Mouse (Mus musculus) ES-E14 (cell line): ENCODE data around the gene Spata31d1b. TPM values are rescaled to one million over a fixed set of nuclear protein-coding genes. Genes with fewer than 3 reads are reported as not detected.
"Not testable (repeated sequence)": the region's sequence is repeated elsewhere in the genome, so short reads cannot be mapped to it uniquely, and the experiment has no call there.

Experiments used
- DNase-seq: peaks from one replicate; pipeline ENCODE4 v3.0.0-alpha.2; 2013; ENCODE audit warnings: low read depth, low spot score
- H3K27ac ChIP-seq: 2 replicates; pipeline ENCODE4 v1.5.1; 2012; ENCODE audit warnings: low read depth, mild to moderate bottlenecking, low read length, moderate library complexity, mixed read lengths; ENCODE audit not compliant: poor library complexity, insufficient read depth, severe bottlenecking
- H3K36me3 ChIP-seq: 2 replicates; pipeline ENCODE4 v1.6.1; 2012; ENCODE audit warnings: mild to moderate bottlenecking, low read length, moderate library complexity, mixed read lengths; ENCODE audit not compliant: control insufficient read depth, poor library complexity, insufficient read depth, severe bottlenecking
- H3K4me1 ChIP-seq, 2 experiments: fragments of 150-350 bp in 1 of 2; sonication (generic) in 1 of 2; 2 replicates each; pipeline ENCODE4 v1.6.1; 2012; ENCODE audit warnings: low read length in 2 of 2, mild to moderate bottlenecking in 1 of 2, mixed read lengths in 1 of 2; ENCODE audit not compliant: control insufficient read depth in 2 of 2, insufficient read depth in 2 of 2, poor library complexity in 1 of 2
- H3K4me3 ChIP-seq, 2 experiments: fragments of 150-350 bp in 1 of 2; sonication (generic) in 1 of 2; 2 replicates each; pipeline ENCODE4 v1.5.1; 2012; ENCODE audit warnings: low read length in 2 of 2, low read depth in 1 of 2, mild to moderate bottlenecking in 1 of 2, mixed read lengths in 1 of 2; ENCODE audit not compliant: insufficient read depth in 1 of 2, poor library complexity in 1 of 2, severe bottlenecking in 1 of 2
- H3K9ac ChIP-seq: 2 replicates; pipeline ENCODE4 v1.6.1; 2012; ENCODE audit warnings: low read depth, mild to moderate bottlenecking, low read length, mixed read lengths; ENCODE audit not compliant: poor library complexity, insufficient read depth, severe bottlenecking
- H3K9me3 ChIP-seq: fragments of 150-350 bp; sonication (generic); 2 replicates; pipeline ENCODE4 v1.6.1; 2012; ENCODE audit warnings: low read depth, mild to moderate bottlenecking, low read length; ENCODE audit not compliant: control insufficient read depth, insufficient read depth
- CHD2 ChIP-seq: IDR thresholded peaks from 2 replicates; pipeline ENCODE4 v1.6.1; 2014; ENCODE audit warnings: mild to moderate bottlenecking, low read depth, low read length, inconsistent platforms
- HCFC1 ChIP-seq: IDR thresholded peaks from 2 replicates; pipeline ENCODE4 v1.6.1; 2012; ENCODE audit warnings: low read length, inconsistent platforms, borderline replicate concordance; ENCODE audit not compliant: insufficient read depth
- MAFK ChIP-seq: IDR thresholded peaks from 2 replicates; pipeline ENCODE4 v1.6.1; 2014; ENCODE audit warnings: mild to moderate bottlenecking, low read depth, low read length, inconsistent platforms; ENCODE audit not compliant: insufficient read depth
- ZC3H11A ChIP-seq: IDR thresholded peaks from 2 replicates; pipeline ENCODE4 v1.6.1; 2012; ENCODE audit warnings: low read depth, mild to moderate bottlenecking, inconsistent platforms, low read length, borderline replicate concordance
- ZNF384 ChIP-seq: IDR thresholded peaks from 2 replicates; pipeline ENCODE4 v1.6.1; 2012; ENCODE audit warnings: low read depth, low read length, inconsistent platforms
- in situ Hi-C, 2 experiments: fragments of 600-800 bp; cut with MboI; formaldehyde crosslinking; loops; one replicate each; pipeline ENCODE4 v1.15.1; 2025; ENCODE audit warnings: low sequenced_read_pairs in 2 of 2, inconsistent platforms in 1 of 2; ENCODE audit not compliant: unreplicated experiment in 2 of 2
- total RNA-seq: library from RNA; depleted of rRNA; stranded (reverse); fragments of 300-350 nt; gene quantifications from 2 replicates; pipeline ENCODE4 v1.2.3, GENCODE M21; 2012

Spata31d1b gene
- total RNA-seq, 1 experiment = 1.3 TPM

DNA sequence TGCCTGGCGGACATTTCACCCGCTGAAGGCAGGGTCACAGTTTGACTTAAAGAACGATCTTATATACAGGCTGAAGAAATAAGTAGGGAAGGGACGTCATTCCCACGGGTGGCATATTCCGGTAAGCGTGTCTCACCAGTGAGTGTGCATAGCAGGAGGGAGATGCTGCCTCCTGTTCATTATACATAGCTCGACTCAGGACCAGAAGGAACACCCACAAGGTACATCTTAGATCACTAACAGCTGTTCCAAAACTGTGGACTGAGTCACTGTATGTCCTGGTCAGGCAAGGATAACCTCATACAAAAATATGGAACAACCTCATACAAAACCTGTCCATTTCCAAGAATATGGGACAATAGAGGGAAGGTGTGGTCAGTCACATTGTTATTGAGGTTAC, 13.0 kb upstream of the Spata31d1b start:
- H3K4me3 ChIP-seq = no peak overlapping the region
- H3K36me3 ChIP-seq = no peaks in the 10 kb centered on the region
- no peak overlapping the region for H3K9ac ChIP-seq
- no peak overlapping the region for H3K27ac ChIP-seq
- in situ Hi-C loops = no loop called here
- no peaks in the 10 kb centered on the region for H3K9me3 ChIP-seq
- peaks cover 0 to 2% of the 10 kb centered on the region in 2 experiments; a peak in 1 of 4 replicates for H3K4me1 ChIP-seq
- no peak for TF ChIP-seq HCFC1
- no peak for TF ChIP-seq CHD2
- no peak for TF ChIP-seq ZC3H11A
- no peak for TF ChIP-seq MAFK
- no peak for TF ChIP-seq ZNF384
- DNase-seq = no peak

DNA sequence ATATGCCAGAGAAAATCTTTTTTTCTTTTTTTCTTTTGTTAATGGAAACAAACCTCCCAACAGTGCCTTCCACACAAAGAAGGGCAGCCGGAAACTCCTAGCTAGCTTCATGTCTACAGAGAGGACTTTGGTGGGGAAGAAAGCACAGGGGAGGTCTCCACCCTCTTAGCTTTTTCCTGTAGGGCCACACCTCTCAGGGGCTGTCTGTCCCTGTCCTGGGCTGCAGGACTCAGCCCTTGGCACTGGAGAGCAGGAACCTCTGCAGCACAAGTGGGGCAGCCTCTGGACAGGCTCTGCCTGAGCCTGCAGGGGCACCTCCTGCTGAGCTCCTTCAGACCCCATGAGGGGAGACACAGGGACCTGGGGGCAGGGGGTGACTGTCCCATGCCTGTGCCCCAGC, 11.9 kb upstream of the Spata31d1b start:
- H3K9ac ChIP-seq, DNase-seq, H3K4me1 ChIP-seq, H3K27ac ChIP-seq, in situ Hi-C loops, H3K9me3 ChIP-seq, H3K4me3 ChIP-seq, H3K36me3 ChIP-seq: not testable (repeated sequence)

DNA sequence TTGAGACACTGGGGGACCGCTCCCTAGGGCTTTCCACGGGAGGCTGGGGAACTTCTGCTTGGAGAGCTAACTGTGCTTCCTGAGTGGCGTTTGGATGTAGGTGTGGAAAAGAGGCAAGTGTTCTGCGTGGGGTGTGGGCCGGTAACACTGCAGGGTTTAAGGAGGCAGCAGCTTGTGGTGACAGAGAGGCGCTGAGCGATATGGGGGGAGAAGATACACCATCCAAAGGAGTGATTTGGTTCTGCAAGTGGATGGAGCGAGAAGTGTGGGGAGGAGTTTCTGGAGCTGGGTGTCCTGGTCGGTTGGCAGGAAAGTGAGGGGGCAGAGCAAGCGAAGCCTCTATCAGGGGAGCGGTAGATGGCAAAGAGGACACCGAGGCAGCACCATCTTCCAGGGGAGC, 8.6 kb upstream of the Spata31d1b start:
- Histone ChIP-seq H3K4me3 (no peak overlapping the region), H3K9ac (no peak overlapping the region), H3K9me3 (no peaks in the 10 kb centered on the region), H3K36me3 (no peaks in the 10 kb centered on the region), H3K27ac (no peak overlapping the region), H3K4me1 (peaks cover 3 to 14% of the 10 kb centered on the region in 2 experiments; a peak in 3 of 4 replicates)
- TF ChIP-seq ZC3H11A = no peak
- no peak for TF ChIP-seq CHD2
- no peak for TF ChIP-seq ZNF384
- TF ChIP-seq HCFC1 = no peak
- no peak for TF ChIP-seq MAFK
- no peak for DNase-seq
- in situ Hi-C loops = no loop called here

DNA sequence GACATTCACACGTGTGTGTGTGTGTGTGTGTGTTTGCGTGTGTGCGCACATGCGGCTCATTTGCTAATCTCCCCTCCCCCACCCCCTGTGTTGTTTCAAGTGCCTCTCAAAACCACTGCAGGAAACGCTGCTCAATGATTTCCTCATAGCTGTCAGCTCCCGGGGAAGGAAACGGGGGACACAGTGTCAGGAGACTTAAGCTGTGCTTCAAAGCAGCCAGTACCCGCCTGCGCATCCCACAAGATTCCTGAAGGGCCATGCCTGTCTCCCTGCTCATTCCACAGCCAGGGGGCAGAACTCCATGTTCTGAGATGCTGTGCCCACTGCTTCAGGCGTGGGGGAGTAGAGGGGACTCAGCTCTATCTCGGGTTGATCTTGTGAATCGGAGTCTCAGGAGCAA, 7.5 kb upstream of the Spata31d1b start:
- no peak for DNase-seq

DNA sequence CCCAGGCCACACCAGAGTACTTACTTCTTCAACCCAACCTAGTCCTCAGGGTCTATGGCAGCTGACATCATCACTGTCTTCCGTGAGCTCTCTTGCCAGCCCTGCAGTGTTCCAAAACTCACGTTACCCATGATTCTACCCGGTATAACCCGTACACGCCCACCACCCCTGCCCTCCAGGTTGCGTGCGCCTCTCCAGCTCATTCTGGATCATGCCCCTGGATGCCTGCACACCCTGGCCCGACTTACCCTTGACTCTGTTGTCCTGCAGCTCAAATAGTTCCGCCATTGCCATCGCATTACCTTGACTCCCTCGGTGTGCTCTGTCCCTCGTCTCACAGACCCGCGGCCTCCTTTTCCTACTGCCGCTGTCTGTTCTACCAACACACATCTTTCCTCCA, 1.9 kb upstream of the Spata31d1b start, which contains the start of gene Spata31d1a:
Gene Spata31d1a, minus strand, starts transcription at position 101 of the 400 bp plus-strand sequence.
- TF ChIP-seq MAFK (no peak), CHD2 (no peak), HCFC1 (no peak), ZNF384 (no peak), ZC3H11A (no peak)
- H3K27ac ChIP-seq = no peak within 1 kb of the TSS; the same call in 1 of the 2 replicates
- H3K36me3 ChIP-seq = no peaks in the 10 kb centered on the region
- no peaks in the 10 kb centered on the region for H3K9me3 ChIP-seq
- H3K9ac ChIP-seq = peak within 1 kb of the TSS; percentile 65; the same call in 1 of the 2 replicates
- in situ Hi-C loops = no loop called here
- peaks cover 6 to 24% of the 10 kb centered on the region in 2 experiments; a peak in 3 of 4 replicates for H3K4me1 ChIP-seq
- peak within 1 kb of the TSS; percentile 52 to 58 for H3K4me3 ChIP-seq
- DNase-seq = no peak

More for the DNA sequence above, 7.5 kb upstream of the Spata31d1b start:
- TF ChIP-seq HCFC1 (no peak), ZC3H11A (no peak)
- no peak overlapping the region for H3K27ac ChIP-seq
- in situ Hi-C loops = no loop called here
- no peaks in the 10 kb centered on the region for H3K36me3 ChIP-seq
- H3K4me3 ChIP-seq = no peak overlapping the region
- H3K9ac ChIP-seq = no peak overlapping the region; the same call in 1 of the 2 replicates
- peaks cover 3 to 14% of the 10 kb centered on the region in 2 experiments; a peak in 3 of 4 replicates for H3K4me1 ChIP-seq
- no peaks in the 10 kb centered on the region for H3K9me3 ChIP-seq
